Mouse (Mus musculus): Measurements from ENCODE around the gene Arhgef11. TPM values are rescaled to one million over a fixed set of nuclear protein-coding genes. Genes with fewer than 3 reads are reported as not detected.

The Arhgef11 gene
- total RNA-seq, 2 experiments from 2014 or later: 5.5 to 8.7 TPM

DNA sequence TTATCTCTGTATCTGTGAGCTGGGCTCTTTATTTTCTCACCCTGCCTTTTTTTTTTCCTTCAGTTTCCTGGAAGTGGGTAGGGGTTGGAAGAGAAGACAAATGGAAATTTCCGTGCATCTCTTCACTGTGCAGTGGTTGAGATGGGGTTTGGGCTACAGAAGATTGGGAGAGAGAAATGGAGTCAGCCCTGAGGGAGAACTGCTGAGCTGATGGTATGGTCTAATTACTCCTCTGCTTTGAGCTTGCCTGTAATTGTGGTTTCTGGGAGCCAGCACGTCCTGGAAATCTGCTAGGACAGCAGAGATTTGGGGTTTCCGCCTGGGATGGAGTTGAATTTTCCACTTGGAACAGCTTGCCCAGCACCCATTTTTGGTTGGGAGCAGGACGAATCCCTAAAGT lies 43.1 kb downstream of the Arhgef11 start:
- ATAC-seq (replicated peaks; ENCODE audit: poor library complexity): no peak

DNA sequence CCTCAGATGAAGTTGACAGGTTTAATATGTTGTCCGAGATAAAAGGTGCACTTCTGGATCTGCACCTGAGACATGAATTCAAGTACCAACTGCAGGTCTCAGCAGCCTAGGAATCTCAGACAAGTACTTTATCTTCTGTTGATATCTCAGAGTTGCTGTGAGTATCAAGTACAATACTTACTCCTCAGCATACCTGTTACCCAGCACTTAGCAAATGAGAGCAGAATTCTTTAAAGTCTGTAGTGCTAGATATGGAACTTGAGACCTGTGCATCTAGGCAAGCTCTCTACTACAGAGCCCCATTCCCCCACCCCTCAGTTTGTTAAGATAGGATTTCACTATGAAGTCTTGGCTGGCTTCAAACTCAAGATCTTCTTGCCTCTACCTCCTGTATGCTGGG lies 43.9 kb downstream of the Arhgef11 start:
- ATAC-seq (replicated peaks; ENCODE audit: poor library complexity): no peak

GRCm38 (mm10) chr3:87718525-87718924 lies 101.2 kb downstream of the Arhgef11 start:
- no peak for ATAC-seq (replicated peaks; ENCODE audit: poor library complexity)

GRCm38 (mm10) chr3:87724556-87724955 lies 107.2 kb downstream of the Arhgef11 start:
- ATAC-seq (replicated peaks; ENCODE audit: poor library complexity): no peak

DNA sequence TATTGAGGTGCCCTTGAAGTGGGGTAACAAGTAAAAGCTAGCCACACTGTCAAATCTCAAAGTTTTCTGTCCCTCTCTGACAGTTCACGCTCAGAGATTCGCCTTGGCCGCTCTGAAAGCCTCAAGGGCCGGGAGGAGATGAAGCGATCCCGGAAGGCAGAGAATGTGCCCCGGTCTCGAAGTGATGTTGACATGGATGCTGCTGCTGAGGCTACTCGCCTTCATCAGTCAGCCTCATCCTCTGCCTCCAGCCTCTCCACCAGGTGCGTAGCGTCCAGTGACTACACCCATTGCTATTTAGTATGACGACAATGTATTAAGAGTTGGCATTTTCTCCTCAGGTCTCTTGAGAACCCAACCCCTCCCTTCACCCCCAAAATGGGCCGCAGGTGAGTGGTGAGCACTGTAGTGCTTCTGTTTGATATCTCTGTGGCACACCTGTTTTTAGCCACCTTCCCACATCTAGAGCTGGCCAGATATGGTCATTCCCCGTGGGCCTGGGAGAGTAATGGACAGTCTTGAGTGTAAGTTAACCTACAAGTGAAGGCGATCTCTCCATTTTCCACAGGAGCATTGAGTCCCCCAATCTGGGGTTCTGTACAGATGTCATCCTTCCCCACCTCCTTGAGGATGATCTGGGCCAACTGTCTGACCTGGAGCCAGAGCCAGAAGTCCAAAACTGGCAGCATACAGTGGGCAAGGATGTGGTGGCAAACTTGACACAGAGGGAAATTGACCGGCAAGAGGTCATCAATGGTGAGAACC lies 108.2 kb downstream of the Arhgef11 start:
- no peak for ATAC-seq (replicated peaks; ENCODE audit: poor library complexity)

- ATAC-seq (replicated peaks; ENCODE audit: poor library complexity): no peak
Measured at GRCm38 (mm10) chr3:87726191-87726590, 108.8 kb downstream of the Arhgef11 start.

DNA sequence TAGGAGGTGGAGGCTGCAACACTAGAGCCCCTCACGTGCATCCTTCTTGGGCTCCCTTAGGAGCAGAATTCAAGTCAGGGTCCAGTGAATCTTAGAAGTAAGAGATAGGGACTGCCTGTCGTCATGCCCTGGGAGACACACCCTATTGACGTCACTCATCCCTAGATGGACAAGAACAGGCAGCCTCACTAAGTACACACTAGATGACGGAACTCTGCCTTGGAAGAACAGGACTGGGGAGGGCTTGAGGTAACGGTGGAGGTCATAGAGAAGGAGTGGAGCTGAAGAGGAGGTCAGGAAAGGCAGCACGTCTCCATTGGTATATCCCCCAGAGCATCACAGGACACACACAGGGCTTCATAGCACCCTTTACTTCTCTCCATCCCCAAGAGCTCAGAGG lies 111.3 kb downstream of the Arhgef11 start:
- ATAC-seq (replicated peaks; ENCODE audit: poor library complexity): no peak

GRCm38 (mm10) chr3:87733098-87733497 lies 115.7 kb downstream of the Arhgef11 start:
- no peak for ATAC-seq (replicated peaks; ENCODE audit: poor library complexity)

DNA sequence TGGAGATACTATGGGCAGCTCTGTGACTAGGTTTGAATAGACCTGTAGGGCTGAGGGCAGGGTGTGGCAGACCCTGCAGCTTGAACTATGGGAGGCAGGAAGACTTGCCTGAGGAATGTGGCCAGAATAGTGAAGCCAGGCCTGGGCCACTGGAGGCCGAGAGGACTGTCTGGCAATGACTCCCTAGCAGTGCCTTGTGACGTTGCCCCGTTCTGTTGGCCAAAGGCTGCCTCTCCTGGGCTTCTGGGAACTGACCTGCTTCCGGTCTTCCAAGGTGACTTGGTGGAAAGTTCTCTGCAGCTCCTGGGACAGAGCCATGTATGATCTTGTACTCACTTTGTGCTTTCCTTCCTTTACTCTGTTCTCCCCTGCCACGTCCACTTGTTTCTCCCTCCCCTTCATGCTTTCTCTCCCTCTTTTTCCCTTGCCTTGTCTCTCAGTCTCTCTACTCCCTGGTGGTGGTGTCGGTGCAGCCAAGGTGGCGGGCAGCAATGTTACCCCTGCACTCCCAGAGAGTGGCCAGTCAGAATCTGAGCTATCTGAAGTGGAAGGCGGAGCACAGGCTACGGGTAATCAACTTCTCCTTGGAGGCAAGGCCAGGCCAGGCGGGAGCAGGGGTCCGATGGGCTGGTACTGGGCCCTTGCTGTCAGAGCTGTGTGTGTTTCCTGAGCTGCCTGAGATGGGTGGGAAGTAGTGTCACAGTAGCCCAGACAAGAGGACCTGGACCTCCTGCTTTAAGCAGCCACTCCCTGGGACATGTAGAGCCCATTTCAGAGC lies 116.8 kb downstream of the Arhgef11 start:
- no peak for ATAC-seq (replicated peaks; ENCODE audit: poor library complexity)

DNA sequence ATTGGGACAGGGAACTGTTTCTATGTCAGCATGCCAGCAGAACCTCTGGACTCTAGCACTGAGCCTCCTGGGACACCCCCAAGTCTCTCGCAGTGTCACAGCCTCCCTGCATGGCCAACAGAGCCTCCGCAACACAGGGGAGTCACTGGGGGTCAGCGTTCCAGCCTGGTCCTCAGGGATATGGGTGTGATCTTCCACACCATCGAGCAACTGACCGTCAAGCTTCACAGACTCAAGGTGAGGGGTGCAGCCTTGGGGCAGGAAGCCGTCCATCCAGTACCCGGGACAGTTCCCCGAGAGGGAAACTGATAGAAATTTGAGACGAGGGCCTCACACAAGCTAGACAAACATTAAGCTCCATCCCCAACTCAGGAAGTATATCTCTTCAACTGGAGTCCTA lies 118.0 kb downstream of the Arhgef11 start:
- ATAC-seq (replicated peaks; ENCODE audit: poor library complexity): no peak

DNA sequence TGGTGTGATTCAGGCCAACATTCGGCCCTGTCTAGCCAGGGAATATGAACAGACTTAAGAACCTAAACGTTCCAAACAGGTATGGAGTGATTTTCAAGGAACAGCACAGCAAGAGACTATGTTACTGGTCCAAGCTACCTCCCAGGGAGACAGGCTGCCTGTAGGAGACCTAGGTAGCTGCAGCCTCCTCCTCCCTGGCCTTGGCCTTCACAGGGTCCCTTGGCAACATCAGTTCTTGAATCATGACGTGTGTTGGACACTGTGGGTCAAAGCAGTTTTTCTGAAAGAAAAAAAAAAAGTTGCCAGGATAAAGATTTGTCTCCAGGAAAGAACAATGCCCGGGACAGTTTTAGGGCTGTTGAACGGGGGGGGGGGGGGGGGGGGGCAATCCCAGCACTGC lies 121.5 kb downstream of the Arhgef11 start:
- ATAC-seq (replicated peaks; ENCODE audit: poor library complexity): no peak

- no peak for ATAC-seq (replicated peaks; ENCODE audit: poor library complexity)
Measured at GRCm38 (mm10) chr3:87742013-87742412, 124.7 kb downstream of the Arhgef11 start.

GRCm38 (mm10) chr3:87742735-87743134 lies 125.4 kb downstream of the Arhgef11 start:
- ATAC-seq (replicated peaks; ENCODE audit: poor library complexity): peak; percentile 81

GRCm38 (mm10) chr3:87743927-87744326 lies 126.6 kb downstream of the Arhgef11 start:
- 0 out of 2 replicates have a peak, but pooled peaks have one; percentile 18 for ATAC-seq (replicated peaks; ENCODE audit: poor library complexity)

- ATAC-seq (replicated peaks; ENCODE audit: poor library complexity): no peak
Measured at GRCm38 (mm10) chr3:87745036-87745659, 127.8 kb downstream of the Arhgef11 start.

DNA sequence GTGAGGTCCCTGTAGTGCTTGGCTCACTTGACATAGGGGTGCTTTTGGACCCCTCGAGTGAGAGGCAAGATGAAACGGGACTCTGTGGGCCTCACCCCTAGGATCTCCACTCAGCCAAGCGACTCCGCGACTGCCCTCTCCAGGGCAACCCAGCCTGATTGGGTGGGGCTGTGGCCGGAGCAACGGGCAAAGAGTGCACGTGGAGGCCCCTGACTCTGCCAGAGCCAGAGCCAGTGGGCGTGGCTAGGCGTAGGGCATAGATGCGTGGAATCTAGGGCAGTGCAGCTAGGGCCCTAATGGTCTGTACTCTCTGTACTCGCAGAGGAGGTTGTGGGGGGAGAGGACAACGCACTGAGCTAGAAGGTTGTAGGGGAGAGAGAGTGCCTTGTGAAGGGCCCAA lies 131.1 kb downstream of the Arhgef11 start, which contains the start of gene Lrrc71:
Gene Lrrc71 (minus strand): TSS at position 195 of the 400 bp plus-strand sequence.
- ATAC-seq (replicated peaks; ENCODE audit: poor library complexity): no peak

- ATAC-seq (replicated peaks; ENCODE audit: poor library complexity): peak; percentile 88
Measured at GRCm38 (mm10) chr3:87749036-87749435, 131.7 kb downstream of the Arhgef11 start.

GRCm38 (mm10) chr3:87749977-87750376 lies 132.6 kb downstream of the Arhgef11 start:
- no peak for ATAC-seq (replicated peaks; ENCODE audit: poor library complexity)

DNA sequence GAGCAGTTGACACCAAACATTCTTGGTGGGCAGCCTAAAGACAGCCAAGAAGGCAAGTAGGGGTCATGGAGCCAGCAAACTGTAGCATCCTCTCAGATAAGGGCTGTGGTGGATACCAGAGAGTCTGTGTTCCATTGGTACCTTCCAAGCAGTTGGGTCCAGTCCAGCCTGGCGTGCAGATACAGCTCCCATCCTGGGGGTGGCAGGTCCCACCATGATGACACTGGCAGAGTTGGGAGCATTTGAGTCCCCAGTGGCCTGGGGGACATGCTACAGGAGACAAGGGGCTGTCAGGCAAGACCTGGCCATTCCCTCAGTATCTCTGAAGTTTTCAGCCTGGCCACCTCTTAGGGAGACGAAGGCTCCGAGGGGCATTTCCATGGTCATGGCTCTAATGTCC lies 135.2 kb downstream of the Arhgef11 start:
- ATAC-seq (replicated peaks; ENCODE audit: poor library complexity): no peak

DNA sequence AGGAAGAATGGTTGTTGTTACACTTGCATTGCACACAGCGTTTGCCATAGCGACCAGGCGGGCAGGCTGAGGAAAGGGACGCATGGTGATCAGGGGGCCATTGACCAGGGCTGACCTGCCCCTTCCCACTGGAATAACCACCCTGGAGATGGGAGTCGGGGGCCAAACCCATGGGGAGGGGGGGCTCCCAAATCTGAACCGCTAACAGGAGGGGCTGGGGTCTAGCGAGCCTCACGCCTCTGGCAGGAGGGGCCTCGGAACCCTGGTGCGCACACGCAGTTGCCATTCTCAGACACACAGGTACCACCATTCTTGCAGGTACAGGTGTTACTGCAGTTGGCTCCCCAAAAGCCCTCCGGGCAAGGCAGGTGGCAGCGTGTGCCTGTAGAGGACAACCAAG lies 136.5 kb downstream of the Arhgef11 start:
- no peak for ATAC-seq (replicated peaks; ENCODE audit: poor library complexity)

DNA sequence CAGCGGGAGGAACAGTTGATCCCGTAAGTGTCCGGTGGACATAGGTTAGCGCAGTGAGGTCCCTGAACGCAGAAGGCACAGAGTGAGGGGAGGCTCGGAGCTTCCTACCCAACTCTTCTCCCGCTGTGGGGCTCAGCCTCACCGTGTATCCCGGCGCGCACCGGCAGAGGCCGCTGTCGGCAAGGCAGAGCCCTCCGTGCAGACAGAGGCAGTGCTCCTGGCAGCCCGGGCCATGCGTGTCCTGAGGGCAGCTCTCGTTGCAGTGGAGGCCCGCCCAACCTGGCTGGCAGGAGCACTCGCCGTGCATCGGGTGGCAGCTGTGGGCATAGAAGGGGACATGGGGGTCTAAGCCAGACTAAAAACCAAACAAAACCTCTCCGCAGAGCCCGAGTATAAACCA lies 138.6 kb downstream of the Arhgef11 start:
- peak; percentile 98 for ATAC-seq (replicated peaks; ENCODE audit: poor library complexity)

DNA sequence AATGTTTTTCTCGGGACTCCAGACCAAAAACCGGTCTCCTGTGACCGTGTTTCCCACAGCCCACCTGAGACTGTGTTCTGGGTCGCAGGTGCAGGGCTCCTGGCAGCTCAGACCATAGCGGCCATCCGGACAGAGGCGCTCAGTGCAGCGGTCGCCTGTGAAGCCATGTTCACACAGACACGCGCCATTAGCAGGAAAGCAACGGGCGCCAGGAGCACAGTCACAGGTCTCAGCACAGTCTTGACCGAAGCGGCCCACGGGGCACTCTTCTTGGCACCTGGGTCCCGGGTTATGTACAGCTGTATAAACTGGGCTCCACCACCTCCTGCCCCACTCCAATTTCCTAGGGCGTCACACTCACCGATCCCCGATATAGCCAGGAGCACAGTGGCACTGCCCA lies 139.1 kb downstream of the Arhgef11 start:
- no peak for ATAC-seq (replicated peaks; ENCODE audit: poor library complexity)

All from megakaryocyte progenitor cell, adult 5-6 weeks (primary cell).